Mouse (Mus musculus) inflammation-experienced regulatory T-cells, adult 6 months (primary cell): ENCODE measurements at regions not wholly inside any gene's neighbourhood (a gene's known extent, or its start where the extent isn't known, plus 50 kb on each side); places are given as distances from the start of the nearest gene placed in this dataset.

Experiments
- ATAC-seq: one replicate; pipeline ENCODE4 v1.8.0; 2017

DNA sequence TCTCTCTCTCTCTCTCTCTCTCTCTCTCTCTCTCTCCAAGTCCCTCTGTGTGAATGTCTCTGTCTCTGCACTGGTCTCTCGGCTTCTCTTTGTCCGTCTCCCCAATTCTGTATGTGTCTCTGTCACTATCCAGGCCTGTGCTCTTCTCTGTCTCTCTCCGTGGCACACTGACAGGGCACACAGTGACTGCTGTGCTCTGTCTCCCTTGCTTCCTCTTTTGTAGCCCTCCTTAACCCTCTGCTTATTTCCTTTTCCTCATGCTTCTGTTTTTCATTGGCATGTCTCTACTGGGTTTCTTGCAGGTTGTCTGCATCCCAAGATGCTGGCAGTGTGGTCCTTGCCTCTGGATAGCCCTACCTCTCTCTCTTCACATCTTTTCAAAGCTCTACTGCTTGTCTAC is 229.0 kb upstream of the Id2 start:
- ATAC-seq, result no peak

DNA sequence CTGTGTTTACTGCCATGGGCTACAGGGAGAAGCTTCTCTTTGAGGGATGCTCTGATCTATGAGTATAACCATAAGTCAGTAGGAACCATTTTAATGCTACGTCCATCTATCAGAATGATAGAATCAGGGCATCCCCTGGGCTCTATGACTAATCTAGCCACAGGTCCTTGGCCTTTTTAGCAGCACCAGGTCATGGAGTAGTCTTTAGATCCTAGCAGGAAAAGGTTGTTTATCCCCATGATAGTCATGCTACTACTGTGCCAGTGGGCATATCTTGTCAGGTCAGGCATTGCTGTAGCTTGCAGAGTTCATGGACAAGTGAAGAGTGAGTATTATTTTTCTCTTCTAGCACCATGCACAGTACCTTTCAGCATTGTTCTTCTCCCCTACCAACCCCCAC is 226.2 kb upstream of the Id2 start:
- no peak for ATAC-seq

DNA sequence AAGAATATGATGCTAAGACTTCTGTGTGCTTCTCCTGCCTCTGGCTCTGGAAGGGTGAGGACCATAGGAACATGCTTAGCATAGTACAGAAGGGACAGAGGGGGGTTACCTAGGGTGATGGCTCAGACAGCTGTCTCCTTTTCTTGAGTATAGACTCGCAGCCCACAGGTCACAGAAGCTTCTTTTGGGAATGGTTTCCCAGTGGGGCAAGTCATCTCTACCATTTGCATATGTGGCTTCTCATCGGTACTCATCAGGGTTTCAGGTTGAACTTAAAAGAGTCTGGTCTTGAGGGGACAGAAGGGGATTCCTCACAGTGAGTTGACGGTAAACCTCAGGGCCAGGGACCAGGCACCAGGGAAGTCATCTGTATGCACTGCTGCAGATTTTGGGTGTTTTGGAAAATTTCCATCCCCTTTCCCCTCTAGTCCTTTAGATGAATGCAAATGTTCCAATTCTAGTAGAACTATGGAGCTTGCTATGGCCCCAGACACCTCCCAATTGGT is 223.4 kb upstream of the Id2 start:
- ATAC-seq, result no peak

DNA sequence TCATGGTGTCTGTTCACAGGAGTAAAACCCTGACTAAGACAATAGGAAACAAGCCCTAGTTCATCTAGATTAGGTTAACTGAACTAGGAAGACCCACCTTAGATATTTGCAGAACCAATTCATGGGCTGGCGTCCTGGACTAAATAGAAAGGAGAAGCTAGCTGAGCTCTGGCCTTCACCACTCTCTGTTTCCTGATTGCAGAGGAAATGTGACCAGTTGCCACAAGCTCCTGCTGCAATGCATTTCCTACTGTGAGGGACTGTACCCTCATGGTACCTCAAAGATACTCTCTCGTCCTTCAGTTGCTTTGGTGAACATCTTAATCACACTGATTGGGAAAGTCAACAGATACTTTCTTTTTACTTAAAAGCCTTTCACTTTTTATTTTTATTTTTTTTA is 222.9 kb upstream of the Id2 start:
- no peak for ATAC-seq

DNA sequence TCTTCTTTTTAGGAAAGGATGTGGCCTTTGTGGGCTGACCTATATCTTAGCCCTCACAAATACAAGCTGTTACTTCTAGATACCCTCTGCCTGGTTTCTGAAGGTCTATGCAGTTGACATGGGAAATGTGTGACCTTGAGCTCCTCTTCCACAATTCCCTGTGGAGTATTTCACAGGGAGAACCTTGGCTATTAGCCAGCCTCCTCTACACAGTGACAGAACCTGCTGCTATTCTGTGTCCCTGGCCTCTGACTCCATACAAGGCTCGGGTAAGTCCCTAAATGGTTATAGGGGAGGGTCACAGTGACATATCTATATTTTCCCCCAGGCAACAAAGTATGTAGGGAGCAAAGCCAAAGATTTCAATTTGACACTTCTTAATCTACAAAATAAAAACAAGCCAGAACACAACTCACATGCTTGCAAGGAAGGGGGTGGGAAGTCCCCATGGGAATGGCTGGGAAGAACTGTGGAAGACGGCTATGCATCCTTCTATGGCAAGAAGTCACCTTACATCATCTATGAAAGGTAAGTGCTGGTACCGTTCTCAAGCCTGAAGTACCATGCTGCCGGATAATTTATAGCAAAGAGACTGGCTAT is 221.2 kb upstream of the Id2 start:
- ATAC-seq, result no peak

DNA sequence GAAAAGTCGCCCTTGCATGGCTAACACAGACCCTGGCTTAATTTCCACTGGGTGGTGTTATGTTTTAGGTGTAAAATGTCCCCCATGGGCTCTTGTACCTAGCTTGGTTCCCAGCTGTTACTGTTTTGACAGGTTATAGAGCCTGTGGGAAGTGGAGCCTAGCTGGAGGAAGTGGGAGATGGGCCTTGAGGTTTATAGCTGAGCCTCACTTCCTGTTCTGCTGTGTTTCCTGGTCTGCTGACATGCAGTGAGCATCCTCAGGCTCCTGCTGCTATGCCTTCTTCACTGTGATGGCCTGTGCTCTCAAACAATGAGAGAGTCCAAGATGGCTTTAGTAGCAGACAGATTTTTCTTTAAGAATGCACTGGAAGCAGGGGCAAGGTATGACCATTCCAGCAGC is 219.0 kb upstream of the Id2 start:
- ATAC-seq, result peak; percentile 86

DNA sequence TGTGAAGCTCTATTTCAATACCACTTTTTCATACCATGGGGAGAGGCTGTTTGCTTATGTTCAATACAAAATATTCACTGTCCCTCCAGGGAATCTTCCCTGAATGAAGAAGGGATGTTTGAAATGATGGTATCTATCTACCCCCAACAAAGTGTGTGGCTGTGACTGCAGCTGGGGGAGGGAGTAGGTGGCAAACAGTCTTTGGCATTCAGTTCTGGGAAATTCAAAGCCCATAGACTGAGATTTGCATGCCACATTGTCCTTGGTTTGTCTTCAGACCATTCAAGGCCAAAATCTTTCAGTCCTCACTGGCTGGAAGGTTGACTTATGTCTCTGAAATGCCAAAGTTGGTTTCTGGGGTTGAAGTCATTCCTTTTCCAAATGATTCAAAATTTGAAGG is 216.3 kb upstream of the Id2 start:
- ATAC-seq, result no peak

DNA sequence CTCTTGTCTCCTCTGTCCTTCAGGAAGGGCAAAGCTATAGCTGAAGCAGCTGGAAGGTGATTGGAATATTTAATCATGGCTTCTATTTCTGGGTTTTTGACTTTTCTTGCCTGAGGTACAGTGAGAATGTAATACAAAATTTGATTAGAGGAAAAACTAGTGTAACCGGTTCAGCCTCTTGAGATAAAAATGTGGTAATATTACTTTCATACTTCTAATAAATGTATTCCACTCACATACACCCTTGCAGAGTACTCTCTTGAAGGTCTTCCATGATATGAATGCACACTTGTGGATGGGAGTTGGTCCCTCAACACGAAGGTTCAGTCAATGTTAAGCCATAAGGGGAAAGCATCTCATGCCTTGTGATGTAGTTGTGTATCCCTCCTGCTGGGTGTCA is 215.4 kb upstream of the Id2 start:
- ATAC-seq, result no peak

DNA sequence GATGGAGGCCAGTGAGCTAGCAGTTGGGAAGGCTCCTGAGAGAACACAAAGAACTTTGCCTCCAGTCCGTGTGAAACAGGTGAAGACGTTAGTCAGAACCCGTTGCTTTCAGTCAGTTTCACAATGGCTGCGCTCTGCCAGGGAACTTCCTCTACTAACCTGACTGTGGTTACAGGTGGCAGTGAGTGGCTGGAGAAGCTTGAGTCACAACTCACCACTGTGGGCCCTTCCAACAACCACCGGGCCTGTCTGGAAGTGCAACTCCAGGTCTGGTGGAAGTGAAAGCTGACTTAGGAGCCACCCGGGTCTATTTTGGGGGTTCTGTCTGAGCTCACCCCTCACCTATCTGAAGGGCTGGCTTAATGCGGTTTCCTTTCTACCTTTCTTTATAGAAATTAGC is 214.8 kb upstream of the Id2 start:
- peak; percentile 74 for ATAC-seq

DNA sequence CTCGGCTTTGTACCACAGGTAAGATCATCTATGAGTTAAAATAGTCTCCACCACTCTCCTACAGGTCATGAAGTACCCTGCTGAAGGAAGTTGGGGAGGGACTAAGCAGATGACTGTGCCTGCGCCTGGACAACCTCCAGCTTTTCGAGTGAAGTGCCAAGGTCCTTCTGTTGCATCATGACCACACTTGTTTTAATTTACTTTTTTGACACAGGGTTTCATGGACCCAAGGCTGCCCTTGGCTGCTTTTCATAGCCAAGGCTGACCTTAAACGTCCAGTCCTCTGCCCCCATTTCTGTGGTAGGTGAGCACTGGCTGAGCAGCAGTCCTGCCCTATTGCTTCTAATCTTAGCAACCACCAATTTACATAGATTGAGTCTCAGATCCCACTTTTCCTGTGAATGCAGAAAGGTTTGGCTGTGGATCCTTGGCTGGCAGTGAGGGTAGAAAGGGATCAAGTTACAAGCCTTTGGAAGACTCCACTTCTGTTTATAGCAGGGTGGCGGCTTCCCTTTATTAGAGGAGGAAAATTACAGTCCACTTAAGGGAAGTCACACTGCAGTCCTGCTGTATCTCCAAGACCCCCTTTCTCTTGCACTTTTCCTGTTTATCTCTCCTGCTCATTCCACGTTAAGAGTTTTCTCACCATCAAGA is 213.5 kb upstream of the Id2 start:
- ATAC-seq, result no peak

DNA sequence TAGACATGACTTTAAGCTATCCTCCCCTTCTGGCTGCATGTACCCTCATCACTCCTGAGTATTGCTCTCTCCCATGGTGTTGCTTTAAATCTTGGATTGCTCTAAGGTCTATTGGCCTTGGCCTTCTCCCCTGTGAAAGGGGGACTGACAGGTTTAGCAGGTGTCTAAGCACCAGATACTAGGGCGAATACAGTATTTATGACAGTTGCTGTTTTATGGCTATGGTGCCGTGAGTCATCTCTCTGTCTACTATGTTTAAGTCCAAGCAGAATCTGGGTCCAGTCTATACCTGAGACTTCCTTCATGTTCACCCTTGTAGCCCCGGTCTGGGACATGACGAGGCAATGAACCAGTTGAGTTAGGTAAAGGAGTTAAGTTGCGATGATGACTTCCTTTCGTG is 212.3 kb upstream of the Id2 start:
- no peak for ATAC-seq

DNA sequence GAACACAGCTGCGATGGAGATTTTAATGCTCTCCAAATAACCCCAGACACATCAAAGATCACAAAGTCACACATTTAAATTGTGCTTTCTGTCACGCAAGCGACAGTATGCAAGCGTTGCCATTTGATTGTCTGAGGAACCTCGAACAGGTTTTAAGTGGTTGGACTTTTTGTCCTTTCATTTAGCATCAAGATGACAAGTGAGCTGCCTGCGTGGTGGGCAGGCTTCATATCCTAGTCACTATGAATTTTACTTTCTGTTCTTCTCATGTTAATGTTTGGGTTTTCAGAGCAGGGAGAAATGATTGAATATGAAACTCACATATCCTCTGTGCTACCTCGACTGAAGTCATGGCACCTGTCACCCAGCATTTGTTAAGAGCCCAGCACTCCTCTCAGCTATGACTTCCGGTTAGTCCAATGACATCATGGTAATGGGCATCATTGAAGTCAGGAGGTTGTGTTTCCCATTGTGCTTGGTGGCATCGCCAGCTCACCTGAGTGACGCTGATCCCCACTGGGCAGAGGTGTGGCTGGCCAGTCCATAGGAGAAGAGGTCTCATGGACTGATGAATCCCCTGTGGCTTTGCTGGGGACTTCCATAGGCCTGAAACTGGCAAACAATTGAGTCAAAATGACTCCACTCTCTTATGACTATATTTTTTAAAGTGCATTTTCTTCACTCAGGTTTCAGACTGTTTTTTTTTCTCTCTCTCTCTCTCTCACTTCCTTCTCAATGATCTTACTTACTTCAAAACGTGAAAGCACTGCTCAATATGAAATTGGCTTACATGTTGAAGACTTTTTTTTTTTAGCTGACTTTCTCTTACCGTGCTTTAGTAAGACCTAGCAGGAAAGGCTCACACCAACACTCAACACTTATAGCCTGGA is 209.1 kb upstream of the Id2 start:
- ATAC-seq, result peak; percentile 90

DNA sequence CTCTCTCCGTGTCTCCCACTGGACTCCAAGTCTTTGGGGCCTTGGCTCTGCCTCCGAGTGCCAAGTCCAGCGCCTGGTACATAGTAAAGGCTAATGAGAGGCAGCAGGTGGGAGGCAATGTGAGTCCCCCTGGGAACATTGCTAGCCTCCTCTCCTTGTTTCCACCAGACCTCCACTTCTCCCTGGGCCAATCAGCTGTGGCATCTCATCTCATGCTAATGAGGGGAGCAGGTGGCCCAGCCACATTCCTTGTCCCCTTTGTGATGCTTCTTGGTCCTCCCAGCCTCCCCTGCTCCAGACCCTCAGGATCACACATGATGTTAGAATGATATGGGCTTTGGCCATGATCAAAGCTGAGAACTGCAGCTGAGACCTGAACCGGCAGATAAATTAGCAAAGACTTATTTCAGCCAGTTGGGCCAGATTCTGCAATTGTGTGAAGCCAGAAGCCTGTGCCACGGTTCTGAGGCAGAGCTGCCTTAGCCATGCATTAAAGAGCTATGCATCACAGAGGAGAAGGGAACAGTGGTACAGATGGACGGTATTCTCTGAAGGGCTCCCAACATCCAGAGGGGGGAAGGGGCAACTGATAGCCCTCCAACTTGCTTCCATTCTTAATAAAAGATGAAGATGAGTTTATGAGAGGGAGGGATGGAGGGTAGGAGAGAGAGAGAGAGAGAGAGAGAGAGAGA is 208.0 kb upstream of the Id2 start:
- ATAC-seq, result no peak

DNA sequence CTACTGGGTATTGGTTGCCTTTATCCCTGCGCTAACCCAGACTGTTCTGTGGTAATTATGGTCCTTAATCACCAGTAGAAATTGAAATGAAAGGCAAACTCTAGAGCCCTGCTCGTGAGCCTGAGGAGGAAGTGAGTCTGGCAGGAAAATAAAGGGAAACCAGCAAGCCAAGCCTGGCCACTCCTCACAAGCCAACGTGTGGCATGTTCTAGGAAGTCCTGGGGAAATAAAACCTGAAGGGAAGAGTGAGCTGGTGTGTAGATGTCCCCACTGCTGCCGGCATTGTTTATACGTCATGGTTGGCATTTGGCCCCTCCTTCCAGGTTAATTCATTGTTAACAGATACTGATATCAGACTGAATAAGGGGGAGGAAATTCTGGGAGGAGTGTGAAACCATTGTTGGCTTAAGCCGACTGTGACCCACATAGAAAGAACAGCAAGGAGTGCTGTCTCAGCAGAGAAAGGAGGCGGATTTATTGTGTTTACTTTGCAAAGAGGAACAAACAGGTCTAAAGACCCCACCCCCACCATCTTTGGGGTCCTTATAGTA is 206.6 kb upstream of the Id2 start:
- no peak for ATAC-seq

DNA sequence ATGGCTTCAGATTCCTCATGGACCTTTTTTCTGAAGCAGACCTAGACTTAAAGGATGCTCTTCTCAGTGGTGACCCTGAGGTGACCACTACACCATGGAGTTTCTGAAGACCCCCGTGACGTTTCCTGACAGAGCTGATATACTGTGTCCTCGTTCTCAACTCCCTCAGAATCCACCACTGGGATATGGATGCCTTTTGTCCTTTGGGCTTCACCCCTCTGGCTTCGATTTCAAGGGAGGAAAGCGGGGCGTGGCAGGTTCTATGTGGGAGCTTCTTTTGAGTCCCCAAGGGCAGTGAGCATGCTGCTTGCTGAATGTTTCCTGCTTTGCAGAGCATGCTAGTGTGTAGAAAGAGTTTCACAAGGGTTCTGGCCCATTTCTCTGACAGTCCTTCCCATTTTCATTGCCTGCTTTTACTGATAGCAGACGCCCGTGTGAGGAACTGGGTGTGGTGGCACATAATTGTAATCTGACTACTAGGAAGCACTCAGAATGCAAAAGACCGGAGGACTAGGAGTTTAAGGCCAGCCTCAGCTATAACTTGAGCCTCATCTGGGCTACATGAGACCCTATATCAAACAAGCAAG is 204.0 kb upstream of the Id2 start:
- no peak for ATAC-seq

DNA sequence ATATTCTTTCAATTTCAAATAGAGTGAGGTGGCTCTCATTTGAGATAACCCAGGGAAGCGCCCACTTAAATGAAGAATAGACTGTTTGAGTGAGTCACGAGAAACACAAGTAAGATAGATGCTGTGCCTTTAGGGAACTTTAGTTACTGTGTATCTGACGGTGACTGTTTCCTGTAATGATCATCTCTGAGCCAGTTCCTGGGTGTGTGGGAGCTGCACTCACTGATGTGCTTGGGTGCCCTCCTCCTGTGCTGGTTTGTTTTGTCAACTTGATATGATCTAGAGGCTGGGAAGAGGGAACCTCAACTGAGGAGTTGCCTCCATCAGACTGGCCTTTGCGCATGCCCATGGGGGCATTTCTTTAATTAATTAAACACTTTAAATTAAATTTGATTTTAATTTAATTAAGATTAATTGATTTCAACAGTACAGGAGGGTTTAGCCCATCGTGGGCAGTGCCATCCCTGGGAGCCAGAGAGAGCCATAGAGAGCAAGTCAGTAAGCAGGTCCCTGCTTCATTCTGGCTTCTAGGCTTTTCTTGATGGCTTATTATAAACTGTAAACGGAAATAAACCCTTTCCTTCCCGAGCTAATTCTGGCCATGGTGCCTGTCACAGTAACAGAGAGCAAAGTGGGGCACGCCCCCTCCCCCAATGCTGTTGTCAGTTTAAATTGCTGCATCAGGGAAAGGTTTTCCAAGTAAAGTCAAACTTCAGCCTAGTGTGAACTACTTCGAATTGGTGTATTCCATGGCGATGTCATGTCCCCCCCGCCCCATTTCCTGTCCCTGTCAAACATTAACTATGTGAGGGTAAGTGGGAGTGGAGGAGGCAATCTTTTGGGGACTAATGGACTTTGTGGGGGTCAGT is 202.9 kb upstream of the Id2 start:
- ATAC-seq, result peak; percentile 80

DNA sequence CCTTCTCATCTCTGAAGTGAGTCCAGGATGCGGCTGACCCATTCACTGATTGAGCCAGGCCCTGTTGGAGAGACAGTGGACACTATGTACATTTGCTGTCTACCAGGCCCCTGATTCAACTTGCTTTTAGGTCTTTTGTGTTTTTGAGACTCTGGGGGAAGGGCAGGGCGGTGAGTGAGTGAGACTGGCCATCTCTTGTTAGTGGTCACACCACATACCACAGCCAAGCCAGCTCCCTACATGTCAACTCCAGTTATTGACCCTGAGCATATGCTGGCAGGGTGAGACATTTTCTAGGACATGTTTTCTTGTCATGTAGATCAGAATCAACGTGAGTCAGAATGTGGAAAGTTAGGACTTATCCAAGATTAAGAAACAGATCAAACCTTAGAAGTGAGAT is 201.8 kb upstream of the Id2 start:
- ATAC-seq, result no peak

DNA sequence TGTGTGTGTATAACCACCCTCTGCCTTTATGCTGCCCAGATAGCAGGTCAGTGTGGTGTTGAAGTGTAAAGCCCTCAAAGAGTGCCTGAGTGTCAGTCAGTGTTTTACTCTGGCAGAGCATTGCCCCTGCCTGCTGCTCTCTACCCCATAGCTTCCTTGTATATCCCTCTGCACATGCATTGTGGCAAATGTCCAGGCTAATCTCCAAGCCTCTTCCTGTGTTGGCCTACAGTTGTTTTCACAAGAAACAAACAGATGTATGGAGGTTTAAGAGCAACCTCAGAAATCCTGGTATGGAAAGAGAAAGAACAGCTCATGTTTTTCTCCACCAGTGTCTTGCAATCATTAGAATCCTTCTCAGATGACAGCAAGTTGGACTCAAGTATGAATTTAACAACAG is 201.0 kb upstream of the Id2 start:
- ATAC-seq, result no peak

DNA sequence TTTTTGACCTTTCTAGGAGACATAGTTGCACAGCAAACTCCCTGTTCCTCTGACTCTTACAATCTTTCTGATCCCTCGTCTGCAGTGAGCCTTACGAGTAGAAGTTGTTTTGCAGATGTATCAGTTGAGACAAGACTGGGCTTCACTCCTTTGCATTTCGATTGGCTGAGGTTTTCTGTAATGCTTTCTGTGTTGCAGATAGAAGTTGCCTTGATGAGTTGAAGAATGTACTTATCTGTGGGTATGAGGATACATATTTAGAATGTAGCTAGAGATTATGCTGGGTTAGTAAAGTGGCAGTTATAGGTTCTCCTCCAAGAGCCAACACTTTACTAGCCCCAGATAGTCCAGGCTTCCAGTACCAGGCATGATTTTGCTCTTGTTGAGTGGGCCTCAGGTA is 199.7 kb upstream of the Id2 start:
- no peak for ATAC-seq

DNA sequence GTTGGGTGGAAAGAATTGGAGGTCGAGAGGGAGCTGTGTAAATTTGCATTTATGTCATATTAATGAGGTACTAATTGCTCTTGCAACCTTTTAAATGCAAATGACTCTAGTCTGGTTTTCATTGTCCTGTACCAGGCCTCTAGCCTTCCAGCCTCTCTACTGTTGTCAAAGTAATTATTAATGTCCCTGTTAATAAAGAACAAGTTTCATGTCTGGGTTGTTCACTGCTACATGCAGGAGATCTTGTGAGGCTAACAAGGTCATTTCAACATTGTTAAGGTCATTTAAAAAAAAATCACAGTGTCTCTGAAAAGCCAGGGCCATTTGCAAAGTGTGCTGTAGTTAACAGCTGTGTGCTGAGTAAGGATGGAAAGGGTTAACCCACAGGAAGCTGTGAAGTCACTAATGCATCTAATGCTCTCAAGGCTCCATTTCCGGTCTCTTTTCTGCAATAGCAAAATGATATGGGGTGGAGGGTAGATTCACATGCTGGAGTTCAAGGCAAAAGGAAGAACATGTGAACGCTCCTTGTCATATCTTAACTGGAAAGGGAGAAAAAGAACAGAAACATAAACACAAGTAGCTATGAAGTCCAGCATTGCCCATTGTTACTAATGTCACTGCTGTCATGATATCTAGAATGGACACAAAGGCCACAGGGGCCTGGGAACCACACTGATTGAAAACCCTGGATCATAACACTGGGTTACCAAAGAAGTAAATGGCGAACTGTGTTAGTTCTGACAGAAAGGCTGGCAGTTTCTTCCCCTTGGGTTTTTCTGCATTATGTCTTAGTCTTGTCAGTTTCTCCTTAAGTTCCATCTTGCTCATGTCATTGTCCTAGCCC is 197.5 kb upstream of the Id2 start:
- ATAC-seq, result peak; percentile 99
